Mouse (Mus musculus): ENCODE data around the gene Man1c1. TPM values are rescaled to one million over a fixed set of nuclear protein-coding genes. Genes with fewer than 3 reads are reported as not detected.

Man1c1 gene
- polyA plus RNA-seq, 1 experiment, result 26.7 TPM

- TF ChIP-seq CTCF (IDR thresholded peaks at IDR 0.05; ENCODE audit: borderline replicate concordance, insufficient read depth, low read length), result no peak
- TF ChIP-seq POLR2A (IDR thresholded peaks at IDR 0.05; ENCODE audit: low read depth, low read length), result no peak
- Histone ChIP-seq H3K4me3 (ENCODE audit: insufficient read depth, low read length) (no peak overlapping the region), H3K27ac (ENCODE audit: insufficient read depth, low read length) (no peak overlapping the region), H3K4me1 (ENCODE audit: control insufficient read depth, insufficient read depth, low read length) (0 out of 2 replicates have a peak, but pooled peaks cover 4% of the 10 kb centered on the region)
Observed at GRCm38 (mm10) chr4:134538997-134539580, 165.0 kb downstream of the Man1c1 start.

GRCm38 (mm10) chr4:134535787-134536151, 168.3 kb downstream of the Man1c1 start:
- Histone ChIP-seq H3K4me3 (ENCODE audit: insufficient read depth, low read length) (peak overlapping the region; percentile 48), H3K4me1 (ENCODE audit: control insufficient read depth, insufficient read depth, low read length) (peaks cover 4% of the 10 kb centered on the region; the same call in 1 of the 2 replicates), H3K27ac (ENCODE audit: insufficient read depth, low read length) (peak overlapping the region; percentile 34)
- TF ChIP-seq POLR2A (IDR thresholded peaks at IDR 0.05; ENCODE audit: low read depth, low read length) (0 out of 2 replicates have a peak, but pooled peaks have one; percentile 18), CTCF (IDR thresholded peaks at IDR 0.05; ENCODE audit: borderline replicate concordance, insufficient read depth, low read length) (no peak)

DNA sequence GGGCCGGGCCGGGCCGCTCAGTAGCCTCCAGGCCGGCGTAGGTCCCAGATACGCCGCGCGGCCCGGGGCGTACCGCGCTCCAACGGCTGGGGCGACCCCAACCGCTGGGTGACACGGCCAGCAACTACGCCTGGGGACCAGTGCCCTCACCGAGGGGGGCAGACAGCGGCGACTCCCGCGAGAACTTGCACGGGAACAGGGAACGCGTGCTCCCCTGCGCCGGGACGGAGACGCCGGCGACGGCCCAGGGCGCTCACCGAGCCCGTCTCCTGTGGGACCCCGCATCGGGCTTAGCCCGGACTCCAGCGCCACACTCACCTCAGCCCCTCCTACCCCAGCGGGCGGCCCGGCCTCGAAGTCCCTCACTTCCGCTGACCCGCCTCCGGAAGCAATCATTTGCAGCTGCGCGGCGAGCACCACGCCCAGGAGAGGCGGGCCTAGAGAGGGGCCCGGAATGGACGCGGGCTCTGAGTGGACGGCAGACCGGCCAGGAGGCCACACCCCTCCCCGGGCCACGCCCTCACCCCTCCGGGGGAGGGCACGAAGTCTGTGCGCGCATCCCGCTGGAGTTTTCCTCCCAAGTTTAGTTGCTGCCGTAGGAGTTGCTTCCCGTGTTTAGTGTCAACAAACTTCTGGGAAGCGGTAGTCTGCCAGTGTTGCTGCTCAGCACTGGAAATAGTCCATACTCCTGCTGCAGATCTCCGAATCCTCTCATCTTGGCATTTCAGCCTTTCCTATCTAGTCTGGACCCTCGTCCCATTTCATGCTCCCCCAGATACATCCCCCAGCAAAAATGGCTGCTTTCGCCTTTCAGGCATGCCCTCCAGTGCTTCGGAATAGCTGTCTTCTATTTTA, 168.9 kb downstream of the Man1c1 start, which contains the start of gene Mtfr1l:
Mtfr1l (minus strand) TSS at position 456 of the 855 bp plus-strand sequence.
- peaks cover 4% of the 10 kb centered on the region; the same call in 1 of the 2 replicates for H3K4me1 ChIP-seq (ENCODE audit: control insufficient read depth, insufficient read depth, low read length)
- peak within 1 kb of the TSS; percentile 70 for H3K4me3 ChIP-seq (ENCODE audit: insufficient read depth, low read length)
- TF ChIP-seq POLR2A (IDR thresholded peaks at IDR 0.05; ENCODE audit: low read depth, low read length) (peak; percentile 74), CTCF (IDR thresholded peaks at IDR 0.05; ENCODE audit: borderline replicate concordance, insufficient read depth, low read length) (no peak)
- peak within 1 kb of the TSS; percentile 45 for H3K27ac ChIP-seq (ENCODE audit: insufficient read depth, low read length)

GRCm38 (mm10) chr4:134534124-134534886, 169.8 kb downstream of the Man1c1 start:
- Histone ChIP-seq H3K4me1 (ENCODE audit: control insufficient read depth, insufficient read depth, low read length) (peaks cover 4% of the 10 kb centered on the region; the same call in 1 of the 2 replicates), H3K27ac (ENCODE audit: insufficient read depth, low read length) (peak overlapping the region; percentile 45), H3K4me3 (ENCODE audit: insufficient read depth, low read length) (peak overlapping the region; percentile 70)
- TF ChIP-seq POLR2A (IDR thresholded peaks at IDR 0.05; ENCODE audit: low read depth, low read length) (peak; percentile 32; the same call in 1 of the 2 replicates), CTCF (IDR thresholded peaks at IDR 0.05; ENCODE audit: borderline replicate concordance, insufficient read depth, low read length) (no peak)

DNA sequence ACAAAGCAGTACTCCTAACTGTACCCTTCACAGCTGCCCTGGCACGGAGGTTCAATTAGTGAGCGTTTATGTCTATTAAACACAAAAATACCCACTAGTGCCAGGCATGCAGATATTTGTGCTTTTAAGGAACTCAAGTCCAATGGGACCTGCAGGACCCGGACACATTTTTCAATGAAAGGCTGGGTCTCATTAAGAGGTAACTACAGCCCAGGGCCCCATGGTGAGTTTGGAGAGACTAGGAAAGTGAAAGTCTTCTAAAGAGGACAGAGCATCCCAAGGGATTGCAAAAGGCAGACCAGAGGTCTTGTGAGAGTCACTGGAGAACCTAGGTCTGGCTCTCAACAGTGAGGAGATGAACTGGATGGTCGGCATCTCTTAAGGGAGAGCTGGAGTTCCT, 170.7 kb downstream of the Man1c1 start:
- H3K4me1 ChIP-seq (ENCODE audit: control insufficient read depth, insufficient read depth, low read length), result peaks cover 4% of the 10 kb centered on the region; the same call in 1 of the 2 replicates
- H3K27ac ChIP-seq (ENCODE audit: insufficient read depth, low read length), result no peak overlapping the region
- peak overlapping the region; percentile 70 for H3K4me3 ChIP-seq (ENCODE audit: insufficient read depth, low read length)
- TF ChIP-seq POLR2A (IDR thresholded peaks at IDR 0.05; ENCODE audit: low read depth, low read length) (no peak), CTCF (IDR thresholded peaks at IDR 0.05; ENCODE audit: borderline replicate concordance, insufficient read depth, low read length) (no peak)

DNA sequence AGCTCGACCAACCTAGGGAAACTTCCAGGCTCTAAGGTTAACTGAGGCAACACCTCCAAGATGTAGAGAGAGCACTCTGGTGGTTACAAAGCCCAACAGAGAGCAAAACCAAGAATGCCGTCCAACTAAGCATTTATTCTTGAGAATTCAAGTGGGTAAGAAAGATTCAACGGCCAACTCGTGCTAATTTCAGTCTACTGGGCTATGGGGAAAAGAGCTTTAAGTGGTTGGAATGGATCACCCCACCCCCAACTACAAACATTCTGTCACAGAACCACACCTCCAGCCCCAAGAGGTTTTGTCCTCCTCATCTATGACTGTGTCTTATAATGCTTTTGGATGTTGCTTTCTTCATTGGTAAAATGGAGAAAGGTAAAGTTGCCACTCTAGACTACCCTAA, 171.2 kb downstream of the Man1c1 start:
- peaks cover 4% of the 10 kb centered on the region; the same call in 1 of the 2 replicates for H3K4me1 ChIP-seq (ENCODE audit: control insufficient read depth, insufficient read depth, low read length)
- H3K27ac ChIP-seq (ENCODE audit: insufficient read depth, low read length), result no peak overlapping the region
- no peak overlapping the region for H3K4me3 ChIP-seq (ENCODE audit: insufficient read depth, low read length)
- TF ChIP-seq POLR2A (IDR thresholded peaks at IDR 0.05; ENCODE audit: low read depth, low read length) (no peak), CTCF (IDR thresholded peaks at IDR 0.05; ENCODE audit: borderline replicate concordance, insufficient read depth, low read length) (no peak)

GRCm38 (mm10) chr4:134526220-134526619, 177.9 kb downstream of the Man1c1 start:
- TF ChIP-seq CTCF (IDR thresholded peaks at IDR 0.05; ENCODE audit: borderline replicate concordance, insufficient read depth, low read length) (no peak), POLR2A (IDR thresholded peaks at IDR 0.05; ENCODE audit: low read depth, low read length) (no peak)
- H3K27ac ChIP-seq (ENCODE audit: insufficient read depth, low read length), result no peak overlapping the region
- no peak overlapping the region for H3K4me3 ChIP-seq (ENCODE audit: insufficient read depth, low read length)
- no peaks in the 10 kb centered on the region for H3K4me1 ChIP-seq (ENCODE audit: control insufficient read depth, insufficient read depth, low read length)

- H3K4me3 ChIP-seq (ENCODE audit: insufficient read depth, low read length), result no peak overlapping the region
- no peak overlapping the region for H3K27ac ChIP-seq (ENCODE audit: insufficient read depth, low read length)
- H3K4me1 ChIP-seq (ENCODE audit: control insufficient read depth, insufficient read depth, low read length), result no peaks in the 10 kb centered on the region
- TF ChIP-seq POLR2A (IDR thresholded peaks at IDR 0.05; ENCODE audit: low read depth, low read length) (no peak), CTCF (IDR thresholded peaks at IDR 0.05; ENCODE audit: borderline replicate concordance, insufficient read depth, low read length) (no peak)
Observed at GRCm38 (mm10) chr4:134525806-134526205, 178.3 kb downstream of the Man1c1 start.

GRCm38 (mm10) chr4:134523447-134523846, 180.6 kb downstream of the Man1c1 start:
- Histone ChIP-seq H3K4me3 (ENCODE audit: insufficient read depth, low read length) (no peak overlapping the region), H3K4me1 (ENCODE audit: control insufficient read depth, insufficient read depth, low read length) (no peaks in the 10 kb centered on the region), H3K27ac (ENCODE audit: insufficient read depth, low read length) (no peak overlapping the region)
- TF ChIP-seq POLR2A (IDR thresholded peaks at IDR 0.05; ENCODE audit: low read depth, low read length), result no peak
- no peak for TF ChIP-seq CTCF (IDR thresholded peaks at IDR 0.05; ENCODE audit: borderline replicate concordance, insufficient read depth, low read length)
